Mouse (Mus musculus): ENCODE measurements around the gene Gm5426. TPM values are rescaled to one million over a fixed set of nuclear protein-coding genes. Genes with fewer than 3 reads are reported as not detected.

Gm5426 gene
- not detected for polyA plus RNA-seq (2014; fragmentation: Illumina TruSeq; extraction: RNeasy Lipid Tissue Mini Kit (QIAGEN cat#74804); ENCODE audit: low read depth, low replicate concordance)

GRCm38 (mm10) chr10:96136451-96136850 is at the start of gene Gm5426:
TSS of gene Gm5426 (plus strand) at chr10:96136603.

Other genes with a start within 250 kb of the Gm5426 start
- 29.2 TPM for gene Eea1, start 196.0 kb upstream of the Gm5426 start, polyA plus RNA-seq (2014; fragmentation: Illumina TruSeq; extraction: RNeasy Lipid Tissue Mini Kit (QIAGEN cat#74804); ENCODE audit: low read depth, low replicate concordance)

Data from liver, adult 10 weeks (tissue).